Mouse (Mus musculus) erythroblast, embryonic 14.5 days (primary cell): ENCODE results near the gene Usp25.

ENCODE experiments used
- GATA1 ChIP-seq: IDR thresholded peaks from 2 replicates; pipeline ENCODE4 v1.6.1; 2012; ENCODE audit warnings: low read length, inconsistent platforms, mixed read lengths
- TAL1 ChIP-seq: IDR thresholded peaks from 3 replicates; pipeline ENCODE4 v1.6.1; 2012; ENCODE audit warnings: low read length, inconsistent platforms, mixed read lengths

GRCm38 (mm10) chr16:77140651-77141050, 127.1 kb downstream of the Usp25 start:
- TF ChIP-seq TAL1: no peak
- TF ChIP-seq GATA1: no peak
